Mouse (Mus musculus) liver, adult 2 months (tissue): ENCODE results near the gene Sntg2.

ENCODE experiments used
- CTCF ChIP-seq: fragments of 200-500 bp; IDR thresholded peaks from 2 replicates; pipeline ENCODE4 v1.5.1; 2011; ENCODE audit warnings: low read depth, low read length, control low read depth
- POLR2A ChIP-seq: fragments of 200-500 bp; IDR thresholded peaks from 2 replicates; pipeline ENCODE4 v1.6.1; 2011; ENCODE audit warnings: low read length, control low read depth; ENCODE audit not compliant: insufficient read depth; ENCODE audit errors: extremely low read depth

DNA sequence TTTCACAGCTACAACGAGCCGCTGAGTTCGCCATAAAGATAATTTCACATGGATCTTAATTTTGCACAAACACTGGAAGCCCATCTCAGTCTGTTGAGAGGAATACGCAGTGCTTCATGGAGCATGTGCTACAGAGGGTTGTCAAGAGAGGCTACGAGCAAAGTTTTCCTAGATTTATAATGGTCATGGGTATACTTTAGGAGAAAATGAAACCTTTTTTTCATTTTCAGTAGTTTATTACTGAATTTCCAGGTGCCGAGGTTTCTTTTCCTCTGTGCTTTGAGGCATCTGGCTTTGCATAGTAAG lies 243.8 kb downstream of the Sntg2 start:
- TF ChIP-seq CTCF (no peak), POLR2A (no peak)
